Mouse (Mus musculus): Measurements from ENCODE around the gene Etv1.

Etv1 gene

GRCm38 (mm10) chr12:38779186-38779777 lies at the start of gene Etv1:
Gene Etv1 (plus strand): TSS chr12:38779380.
- DNase-seq (ENCODE audit: low spot score): peak; percentile 21

DNA sequence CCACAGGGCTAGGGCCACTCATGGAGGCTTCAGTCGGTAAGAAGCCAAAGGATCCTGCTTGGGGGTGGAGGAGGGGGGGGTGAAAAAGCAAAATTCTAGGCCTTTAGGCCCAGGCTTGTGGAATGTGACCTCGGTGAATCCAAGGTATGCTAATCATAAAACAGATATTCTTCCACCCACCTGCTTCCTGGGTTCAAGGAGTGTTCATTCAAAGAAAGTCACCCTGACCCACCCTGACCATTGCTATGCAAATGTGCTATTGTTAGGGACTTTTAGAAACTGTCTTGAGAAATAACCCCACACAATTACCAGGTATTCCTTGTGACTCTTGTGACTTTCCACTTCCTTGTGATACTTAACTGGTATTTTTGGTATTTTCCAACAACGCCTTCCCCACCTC lies 49.5 kb upstream of the Etv1 start:
- DNase-seq (ENCODE audit: low spot score): no peak

DNA sequence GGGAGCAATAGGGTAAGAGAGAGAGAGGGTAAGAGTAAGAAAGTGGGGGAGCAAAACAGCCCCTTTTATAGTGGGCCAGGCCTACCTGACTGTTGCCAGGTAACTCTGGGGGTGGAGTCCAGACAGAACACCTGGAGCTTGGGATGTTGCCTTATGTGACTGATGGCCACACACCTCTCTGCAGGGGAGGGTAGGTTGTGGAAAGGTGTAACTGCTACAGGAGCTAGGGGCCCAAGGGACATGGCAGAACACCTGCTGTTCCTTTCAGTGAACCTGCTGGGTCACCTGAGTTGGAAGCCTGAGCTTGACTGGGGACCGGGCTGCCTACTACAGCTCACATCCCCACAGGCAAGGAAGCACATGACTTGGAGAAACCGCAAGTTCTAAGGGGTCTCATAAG lies 48.4 kb upstream of the Etv1 start:
- no peak for DNase-seq (ENCODE audit: low spot score)

- DNase-seq (ENCODE audit: low spot score): no peak
Observed at GRCm38 (mm10) chr12:38759322-38759721, 19.9 kb upstream of the Etv1 start.

GRCm38 (mm10) chr12:38777316-38777715 lies 1.9 kb upstream of the Etv1 start:
- DNase-seq (ENCODE audit: low spot score): no peak

- no peak for DNase-seq (ENCODE audit: low spot score)
Observed at GRCm38 (mm10) chr12:38777957-38778298, 1.3 kb upstream of the Etv1 start.

GRCm38 (mm10) chr12:38778299-38779075 lies 693 bp upstream of the Etv1 start:
- peak; percentile 66 for DNase-seq (ENCODE audit: low spot score)

GRCm38 (mm10) chr12:38780006-38780954 lies 1.1 kb downstream of the Etv1 start:
- peak; percentile 29 for DNase-seq (ENCODE audit: low spot score)

GRCm38 (mm10) chr12:38780955-38781304 lies 1.8 kb downstream of the Etv1 start:
- no peak for DNase-seq (ENCODE audit: low spot score)

- DNase-seq (ENCODE audit: low spot score): no peak
Observed at GRCm38 (mm10) chr12:38781686-38782085, 2.5 kb downstream of the Etv1 start.

DNA sequence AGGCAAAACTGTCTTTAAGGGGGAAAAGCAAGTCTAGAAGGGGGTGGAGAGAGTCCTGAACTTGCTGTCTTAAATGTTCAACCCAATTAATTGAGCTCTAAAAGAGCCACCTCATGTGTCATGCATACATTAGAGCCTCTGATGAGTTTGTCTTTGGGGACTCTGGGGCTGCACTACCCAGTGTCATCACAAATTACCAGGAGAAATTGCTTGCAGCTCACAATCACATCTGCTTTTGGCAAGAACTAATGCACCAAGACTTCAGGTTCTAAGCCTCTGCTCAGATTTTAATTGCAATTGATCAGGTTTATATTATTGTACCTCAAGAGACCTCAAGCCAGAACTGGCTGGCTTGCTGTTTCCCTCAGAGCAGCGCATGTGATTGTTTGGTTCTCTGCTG lies 4.1 kb downstream of the Etv1 start:
- DNase-seq (ENCODE audit: low spot score): no peak

DNA sequence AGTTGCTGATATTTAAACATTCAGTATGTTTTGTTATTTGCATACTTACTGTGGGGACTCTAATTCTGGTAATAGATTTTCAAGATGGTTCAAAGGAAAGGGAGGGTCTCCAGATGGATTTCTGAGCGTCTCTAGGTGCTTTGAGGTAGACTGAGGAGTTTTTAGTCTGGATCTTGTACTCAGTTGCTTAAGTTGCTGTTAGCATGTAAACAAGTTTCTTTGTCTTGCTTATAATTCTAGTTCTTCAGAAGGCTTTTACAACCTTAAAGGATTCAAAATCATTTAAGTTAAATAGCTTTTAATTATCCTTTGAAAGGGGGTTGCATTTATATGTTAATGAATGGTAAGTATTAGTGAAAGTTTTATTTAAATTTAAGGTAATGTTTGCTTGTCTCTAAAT lies 5.0 kb downstream of the Etv1 start:
- DNase-seq (ENCODE audit: low spot score): no peak

DNA sequence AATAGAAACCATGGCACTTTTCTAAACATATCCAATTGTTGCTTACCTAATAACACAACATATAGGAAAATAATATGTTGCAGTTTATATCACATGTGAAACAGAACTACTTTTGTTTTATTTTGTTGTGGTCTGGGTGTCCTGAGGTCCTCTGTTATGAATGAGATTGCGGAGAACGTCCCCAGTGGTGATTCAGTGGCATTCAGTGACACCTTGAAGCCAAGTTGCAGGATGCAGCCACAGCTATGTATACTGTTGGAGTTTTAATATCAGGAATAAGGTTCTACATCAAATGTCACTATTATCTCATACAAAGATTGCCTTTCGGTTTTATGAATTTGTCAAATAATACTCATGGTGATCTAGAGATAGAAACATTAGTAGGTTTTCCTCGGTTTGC lies 7.4 kb downstream of the Etv1 start:
- DNase-seq (ENCODE audit: low spot score): no peak

DNA sequence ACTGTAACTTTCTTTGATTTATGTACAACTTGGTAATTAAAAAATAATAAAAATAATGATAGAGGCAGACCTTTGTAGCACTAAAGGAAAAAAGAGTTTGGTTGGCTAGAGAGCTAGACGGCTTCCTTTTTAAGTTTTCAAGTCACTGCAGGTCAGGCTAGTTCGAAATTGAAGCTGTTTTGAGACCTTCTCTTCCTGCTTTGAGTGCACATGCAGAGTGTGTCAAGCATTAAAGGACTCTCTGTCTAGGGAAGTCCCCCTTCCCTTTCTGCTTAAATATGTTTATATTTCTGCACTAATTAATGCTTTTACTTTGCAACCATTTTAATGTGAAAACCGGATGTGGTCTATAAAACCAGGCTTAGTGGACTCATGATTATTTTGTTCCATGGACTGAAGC lies 8.5 kb downstream of the Etv1 start:
- no peak for DNase-seq (ENCODE audit: low spot score)

DNA sequence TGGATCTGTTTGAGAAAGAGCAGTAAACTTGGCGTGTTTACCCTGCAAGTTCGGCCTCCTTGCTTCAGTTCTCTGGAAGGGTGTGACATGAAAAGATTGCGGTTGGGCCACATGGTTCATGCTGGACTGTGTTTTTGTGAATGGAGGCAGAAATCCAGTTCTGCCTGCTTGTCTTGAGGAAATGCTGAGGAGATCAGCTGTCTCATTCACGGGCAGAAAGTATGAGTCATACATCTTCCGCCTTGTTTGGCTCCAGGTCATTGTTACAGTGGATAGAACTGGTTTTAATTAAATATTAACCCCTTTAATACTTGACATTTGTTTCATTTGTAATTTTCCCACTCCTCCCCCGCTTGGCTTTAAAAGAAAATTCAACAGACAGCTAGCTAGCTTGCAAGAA lies 9.4 kb downstream of the Etv1 start:
- no peak for DNase-seq (ENCODE audit: low spot score)

DNA sequence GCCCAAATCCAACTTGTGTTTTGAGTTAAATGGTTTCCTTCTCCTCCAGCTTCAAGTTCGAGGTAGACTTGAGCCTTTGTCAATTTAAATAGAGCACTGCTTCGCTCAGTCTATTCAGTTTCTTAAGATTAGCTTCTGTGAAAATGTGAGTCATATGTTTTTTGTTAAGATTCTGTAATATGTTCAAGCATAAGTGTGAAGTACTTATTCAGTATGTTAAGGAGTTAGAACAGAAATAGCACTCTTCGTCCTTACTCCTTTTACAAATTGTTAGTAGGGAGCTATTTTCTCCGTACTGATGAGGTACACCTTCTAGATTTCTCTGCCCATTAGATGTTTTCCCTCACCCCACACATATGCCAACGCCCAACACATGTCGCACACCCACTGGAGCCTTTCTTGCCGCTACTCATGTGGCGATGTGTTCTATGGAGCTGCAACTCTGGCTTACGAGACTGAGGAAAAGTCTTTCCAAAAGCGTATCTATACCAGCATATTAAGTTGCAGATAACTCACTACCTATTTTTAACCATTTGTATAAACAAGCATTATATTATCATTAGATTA lies 10.7 kb downstream of the Etv1 start:
- no peak for DNase-seq (ENCODE audit: low spot score)

- no peak for DNase-seq (ENCODE audit: low spot score)
Observed at GRCm38 (mm10) chr12:38793076-38793475, 13.9 kb downstream of the Etv1 start.

- no peak for DNase-seq (ENCODE audit: low spot score)
Observed at GRCm38 (mm10) chr12:38793697-38794096, 14.5 kb downstream of the Etv1 start.

- no peak for DNase-seq (ENCODE audit: low spot score)
Observed at GRCm38 (mm10) chr12:38807031-38807430, 27.9 kb downstream of the Etv1 start.

- DNase-seq (ENCODE audit: low spot score): no peak
Observed at GRCm38 (mm10) chr12:38812392-38812791, 33.2 kb downstream of the Etv1 start.

DNA sequence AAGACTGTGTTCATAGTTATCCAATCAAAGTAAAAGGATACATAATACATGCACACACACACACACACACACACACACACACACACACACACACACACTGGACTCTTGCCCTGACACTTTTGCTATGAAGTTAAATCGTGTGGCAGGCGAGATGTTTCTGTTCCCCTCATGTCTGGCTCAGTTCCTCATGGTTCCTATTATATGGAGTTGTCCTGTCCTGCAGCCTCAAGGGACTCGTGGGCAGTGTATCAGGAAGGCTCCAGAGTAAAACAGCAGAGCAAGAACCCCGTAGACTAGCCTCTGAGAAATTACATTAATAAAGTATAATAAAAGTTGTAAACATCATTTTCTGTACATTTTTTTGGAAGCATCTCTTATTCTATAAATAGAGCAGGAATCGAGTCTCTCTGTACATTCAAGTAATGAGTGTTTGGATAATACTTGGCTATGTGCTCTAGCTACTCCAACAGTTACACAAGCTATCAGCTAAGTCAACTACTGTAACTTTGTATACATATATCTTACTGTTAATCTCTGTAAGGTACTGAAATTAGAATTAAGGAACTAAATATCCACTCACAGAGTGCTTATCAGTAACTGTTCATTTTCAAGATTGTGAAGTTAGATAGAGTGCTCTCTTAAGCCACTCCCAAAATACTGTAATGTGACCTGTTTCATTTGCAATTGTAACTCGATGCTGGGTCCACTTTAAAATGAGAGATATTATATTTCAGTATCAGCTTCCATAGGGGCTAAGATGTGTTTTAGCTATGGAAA lies 35.0 kb downstream of the Etv1 start:
- no peak for DNase-seq (ENCODE audit: low spot score)

GRCm38 (mm10) chr12:38816235-38816634 lies 37.1 kb downstream of the Etv1 start:
- DNase-seq (ENCODE audit: low spot score): no peak

All from ovary, postnatal 10 days (tissue).